Mouse (Mus musculus) testis, postnatal 10 days (tissue): ENCODE measurements around the gene Dnah5.

ENCODE experiments used
- DNase-seq: peaks from one replicate; pipeline ENCODE4 v3.0.0; 2021; ENCODE audit warnings: low spot score

Gene Dnah5

DNA sequence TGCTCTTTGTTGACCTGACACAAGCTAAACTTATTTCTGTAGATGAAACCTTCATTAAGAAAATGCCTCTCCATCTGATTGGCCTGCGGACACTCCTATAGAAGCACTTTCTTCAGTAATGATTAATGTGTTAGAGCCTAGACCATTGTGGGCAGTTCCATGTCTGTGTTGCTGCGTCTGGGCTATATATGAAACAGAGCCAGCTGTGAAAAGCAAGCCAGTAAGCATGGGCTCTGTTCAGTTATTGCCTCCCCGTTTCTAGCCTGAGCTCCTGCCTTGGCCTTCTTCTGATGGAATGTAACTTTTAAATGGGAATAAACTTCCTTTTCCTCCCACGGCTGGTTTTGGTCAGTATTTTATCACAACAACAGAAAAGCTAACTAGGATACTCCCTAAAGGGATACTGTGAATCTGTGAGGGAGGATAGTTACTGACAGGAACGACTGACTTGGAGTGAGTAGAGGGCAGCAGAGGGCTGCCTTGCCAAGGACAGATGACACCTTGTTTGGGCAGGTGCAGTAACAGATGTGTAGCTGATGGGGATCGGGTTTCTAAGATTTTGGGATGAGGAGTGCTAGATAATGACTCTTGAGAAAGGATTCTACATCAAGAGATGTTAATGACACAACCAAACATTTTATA is 270.3 kb downstream of the Dnah5 start:
- DNase-seq: no peak

DNA sequence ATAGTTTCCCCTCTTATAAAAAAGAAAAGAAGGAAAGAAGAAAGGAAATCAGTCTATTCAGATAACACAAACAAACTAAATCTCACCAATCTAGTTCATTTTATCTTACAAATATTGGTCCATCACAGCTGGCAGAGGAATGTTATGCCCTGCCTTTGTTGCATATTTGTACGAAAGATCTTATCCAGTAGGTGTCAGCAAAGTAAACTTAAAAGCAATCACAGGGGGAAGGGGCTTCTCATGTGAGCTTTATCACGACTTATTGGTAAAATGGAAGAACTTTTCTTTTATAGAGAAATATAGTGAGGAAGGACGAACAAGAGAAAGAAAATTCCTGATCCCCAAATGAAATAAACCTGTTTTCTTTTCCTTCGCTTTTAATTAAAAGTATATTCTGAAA is 299.3 kb downstream of the Dnah5 start:
- no peak for DNase-seq

DNA sequence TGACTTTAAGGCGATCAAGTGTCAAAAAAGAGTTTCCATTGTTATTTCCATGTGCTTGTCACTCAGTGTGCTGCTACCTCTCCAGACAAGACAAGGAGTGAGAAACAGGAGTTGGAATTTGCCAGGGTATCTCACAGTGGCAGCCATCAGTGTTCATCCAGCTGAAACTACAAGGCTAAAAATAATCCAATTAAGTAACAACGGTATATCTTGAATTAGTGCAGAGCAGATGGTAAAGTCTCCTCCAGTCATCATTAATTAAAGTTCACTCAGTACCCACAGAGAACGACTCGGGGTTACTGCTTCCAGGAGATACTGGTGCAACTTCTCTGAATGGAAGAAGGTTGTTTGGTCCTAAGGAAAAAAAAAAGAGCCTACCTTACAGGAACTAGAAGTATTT is 311.6 kb downstream of the Dnah5 start:
- DNase-seq: no peak
